Mouse (Mus musculus) kidney, postnatal 0 days (tissue): ENCODE measurements around the gene Tepsin. TPM values are rescaled to one million over a fixed set of nuclear protein-coding genes. Genes with fewer than 3 reads are reported as not detected.

Experiments used
- ATAC-seq: fragments of 200-750 bp; cut with Nextera tagmentation; replicated peaks from 2 replicates; pipeline ENCODE4 v1.8.0; 2017; ENCODE audit warnings: low read depth, moderate number of reproducible peaks, moderate TSS enrichment, moderate library complexity; ENCODE audit not compliant: low FRiP score
- DNase-seq: peaks from one replicate; pipeline ENCODE4 v3.0.0-alpha.2; 2016; ENCODE audit warnings: low spot score
- H3K27ac ChIP-seq: fragments of 300-500 bp; sonication (generic); 2 replicates; pipeline ENCODE4 v1.5.1; 2014; ENCODE audit warnings: mild to moderate bottlenecking
- H3K27me3 ChIP-seq: fragments of 300-500 bp; sonication (generic); 2 replicates; pipeline ENCODE4 v1.6.1; 2014; ENCODE audit warnings: low read length, mixed read lengths; ENCODE audit not compliant: insufficient read depth
- H3K36me3 ChIP-seq: fragments of 300-500 bp; sonication (generic); 2 replicates; pipeline ENCODE4 v1.6.1; 2014; ENCODE audit warnings: low read length, mixed read lengths; ENCODE audit not compliant: insufficient read depth
- H3K4me1 ChIP-seq: fragments of 300-500 bp; sonication (generic); replicated peaks from 2 replicates; pipeline ENCODE4 v1.6.1; 2014; ENCODE audit warnings: antibody characterized with exemption, low read length, mixed read lengths; ENCODE audit not compliant: insufficient read depth
- H3K4me2 ChIP-seq: fragments of 300-500 bp; sonication (generic); 2 replicates; pipeline ENCODE4 v1.6.1; 2014; ENCODE audit warnings: mild to moderate bottlenecking, low read length, moderate library complexity, mixed read lengths
- H3K4me3 ChIP-seq: fragments of 300-500 bp; sonication (generic); replicated peaks from 2 replicates; pipeline ENCODE4 v1.5.1; 2014; ENCODE audit warnings: low read depth, low read length
- H3K9ac ChIP-seq: fragments of 300-500 bp; sonication (generic); 2 replicates; pipeline ENCODE4 v1.6.1; 2014; ENCODE audit warnings: low read depth, low read length
- H3K9me3 ChIP-seq: fragments of 300-500 bp; sonication (generic); replicated peaks from 2 replicates; pipeline ENCODE4 v1.6.1; 2016; ENCODE audit warnings: low read length, inconsistent platforms, mixed read lengths
- CTCF ChIP-seq: IDR thresholded peaks from 2 replicates; pipeline ENCODE4 v1.5.1; 2016; ENCODE audit warnings: antibody characterized with exemption, low read depth, mild to moderate bottlenecking, moderate library complexity
- WGBS: fragments of 180-500 bp; shearing (Covaris S2); extraction: QIAGEN DNeasy Blood & Tissue Kit; methylation state at CpG from one replicate; pipeline ENCODE4 v1.1.7; 2014; 5-methylcytosine and 5-hydroxymethylcytosine counted together
- polyA plus RNA-seq: library from polyadenylated mRNA; unstranded; fragments of >200 nt; fragmentation: Nextera tagmentation; extraction: Ambion mirVana; gene quantifications from 2 replicates; pipeline ENCODE4 v1.2.1, GENCODE M21; 2015

Tepsin gene
- polyA plus RNA-seq, 1 experiment from 2014 or later = 10.8 TPM

DNA sequence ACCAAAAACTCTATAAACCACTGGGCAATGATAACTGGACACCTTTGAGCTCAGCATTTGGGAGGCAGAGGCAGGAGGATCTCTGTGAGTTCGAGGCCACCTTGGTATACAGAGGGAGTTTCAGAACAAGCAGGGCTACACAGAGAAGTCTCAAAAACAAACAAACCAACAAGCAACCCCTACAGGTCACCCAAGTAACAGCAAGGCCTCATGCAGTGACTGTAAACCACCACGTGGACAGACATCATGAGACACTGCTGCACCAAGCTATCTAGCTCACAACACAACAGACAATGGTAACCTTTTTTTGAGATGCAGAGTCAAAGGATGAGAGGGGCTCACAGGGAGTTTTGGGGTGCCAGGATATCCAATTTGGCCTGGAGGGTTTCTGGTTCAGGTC is 28.3 kb upstream of the Tepsin start:
- ATAC-seq = no peak
- 0 out of 2 replicates have a peak, but pooled peaks have one; percentile 13 for TF ChIP-seq CTCF
- H3K27me3 ChIP-seq = no peaks in the 10 kb centered on the region
- H3K36me3 ChIP-seq = peaks cover 51% of the 10 kb centered on the region
- H3K9me3 ChIP-seq = no peaks in the 10 kb centered on the region
- 85% methylated on average over 2 of the region's 2 CpGs for WGBS
- H3K4me1 ChIP-seq = no peaks in the 10 kb centered on the region
- H3K9ac ChIP-seq = no peak overlapping the region
- no peak overlapping the region for H3K27ac ChIP-seq
- no peak overlapping the region for H3K4me3 ChIP-seq
- DNase-seq = no peak
- H3K4me2 ChIP-seq = no peak overlapping the region

DNA sequence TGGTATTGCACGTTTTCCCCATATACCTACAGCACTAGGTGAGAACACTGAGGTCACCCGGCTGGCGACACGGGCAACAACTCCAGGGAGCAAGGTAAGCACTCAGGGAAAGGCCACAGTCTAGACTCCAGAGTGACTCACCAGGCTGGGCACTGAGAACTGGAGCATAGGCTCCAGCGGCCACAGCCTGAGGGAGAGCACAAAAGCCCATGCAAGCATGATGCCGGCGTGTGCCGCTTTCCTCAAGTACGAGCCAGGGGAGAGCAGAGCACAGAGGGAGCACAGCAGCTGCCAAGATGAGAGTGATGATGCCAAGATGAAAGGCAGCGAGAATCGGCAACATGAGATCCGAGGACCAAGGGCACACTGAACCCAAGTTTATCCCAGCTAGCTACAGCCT is 23.6 kb upstream of the Tepsin start:
- Histone ChIP-seq H3K4me2 (no peak overlapping the region), H3K4me3 (no peak overlapping the region), H3K36me3 (peaks cover 36% of the 10 kb centered on the region), H3K9ac (no peak overlapping the region), H3K9me3 (no peaks in the 10 kb centered on the region), H3K27ac (no peak overlapping the region), H3K4me1 (no peaks in the 10 kb centered on the region), H3K27me3 (no peaks in the 10 kb centered on the region)
- TF ChIP-seq CTCF = no peak
- DNase-seq (no peak), ATAC-seq (0 out of 2 replicates have a peak, but pooled peaks have one; percentile 47)
- WGBS = 70% methylated on average over 12 of the region's 12 CpGs

DNA sequence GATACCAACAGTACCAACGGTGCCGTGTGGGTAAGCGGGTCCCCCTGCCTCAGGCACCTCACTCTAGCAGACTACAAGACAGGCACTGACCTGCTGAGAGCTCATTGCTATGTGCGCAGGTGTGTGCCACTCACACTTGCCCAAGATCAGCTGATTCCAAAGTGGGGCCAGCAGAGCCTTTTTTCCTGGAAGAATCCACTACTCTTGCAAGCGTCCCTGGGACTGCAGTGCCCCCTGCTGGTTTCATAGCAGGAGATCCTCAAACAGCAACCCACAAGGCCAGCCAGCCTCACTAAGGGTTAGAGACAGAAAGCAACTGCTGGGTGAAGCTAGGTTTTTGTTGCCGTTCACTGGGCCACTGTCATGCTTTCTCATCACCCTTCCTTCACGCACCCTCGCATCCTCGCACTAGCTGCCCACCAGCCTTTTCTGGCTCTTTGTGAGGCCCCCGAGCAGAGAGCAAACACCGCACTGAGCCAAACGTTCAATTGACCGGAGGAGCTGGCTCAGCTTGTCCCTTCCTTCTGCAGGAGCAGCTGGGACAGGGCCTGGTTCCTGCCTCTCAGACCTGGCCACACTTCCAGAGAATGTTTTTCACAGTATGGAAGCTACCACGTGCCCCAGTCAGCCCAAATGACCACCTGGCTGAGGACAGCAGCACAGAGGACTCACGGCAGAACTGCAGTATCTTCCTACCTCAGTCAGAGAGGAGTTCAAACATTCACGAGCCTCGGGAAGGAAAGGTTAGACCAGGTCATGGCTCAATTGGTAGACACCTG is 22.3 kb upstream of the Tepsin start:
- 85% methylated on average over 17 of the region's 17 CpGs for WGBS
- H3K4me2 ChIP-seq = no peak overlapping the region
- ATAC-seq (peak; percentile 27; the same call in 1 of the 2 replicates), DNase-seq (peak; percentile 66)
- H3K36me3 ChIP-seq = peaks cover 43% of the 10 kb centered on the region; the same call in 1 of the 2 replicates
- H3K27me3 ChIP-seq = no peaks in the 10 kb centered on the region
- no peaks in the 10 kb centered on the region for H3K4me1 ChIP-seq
- H3K9me3 ChIP-seq = no peaks in the 10 kb centered on the region
- no peak overlapping the region for H3K4me3 ChIP-seq
- H3K27ac ChIP-seq = no peak overlapping the region
- peak; percentile 76 for TF ChIP-seq CTCF
- H3K9ac ChIP-seq = no peak overlapping the region

GRCm38 (mm10) chr11:120119936-120120541 is 21.5 kb upstream of the Tepsin start:
- H3K4me3 ChIP-seq = no peak overlapping the region
- H3K27me3 ChIP-seq = no peaks in the 10 kb centered on the region
- H3K4me1 ChIP-seq = no peaks in the 10 kb centered on the region
- H3K36me3 ChIP-seq = peaks cover 41% of the 10 kb centered on the region; the same call in 1 of the 2 replicates
- H3K9ac ChIP-seq = no peak overlapping the region
- ATAC-seq (no peak), DNase-seq (no peak)
- no peak overlapping the region for H3K27ac ChIP-seq
- H3K9me3 ChIP-seq = no peaks in the 10 kb centered on the region
- H3K4me2 ChIP-seq = no peak overlapping the region
- TF ChIP-seq CTCF = no peak
- 85% methylated on average over 10 of the region's 10 CpGs for WGBS

GRCm38 (mm10) chr11:120119108-120119507 is 20.6 kb upstream of the Tepsin start:
- WGBS = 92% methylated on average over 7 of the region's 7 CpGs
- H3K27ac ChIP-seq = no peak overlapping the region
- no peak for ATAC-seq
- no peak for DNase-seq
- H3K4me3 ChIP-seq = no peak overlapping the region
- no peaks in the 10 kb centered on the region for H3K4me1 ChIP-seq
- no peaks in the 10 kb centered on the region for H3K27me3 ChIP-seq
- no peaks in the 10 kb centered on the region for H3K9me3 ChIP-seq
- H3K9ac ChIP-seq = no peak overlapping the region
- TF ChIP-seq CTCF = no peak
- peaks cover 41% of the 10 kb centered on the region; the same call in 1 of the 2 replicates for H3K36me3 ChIP-seq
- no peak overlapping the region for H3K4me2 ChIP-seq

DNA sequence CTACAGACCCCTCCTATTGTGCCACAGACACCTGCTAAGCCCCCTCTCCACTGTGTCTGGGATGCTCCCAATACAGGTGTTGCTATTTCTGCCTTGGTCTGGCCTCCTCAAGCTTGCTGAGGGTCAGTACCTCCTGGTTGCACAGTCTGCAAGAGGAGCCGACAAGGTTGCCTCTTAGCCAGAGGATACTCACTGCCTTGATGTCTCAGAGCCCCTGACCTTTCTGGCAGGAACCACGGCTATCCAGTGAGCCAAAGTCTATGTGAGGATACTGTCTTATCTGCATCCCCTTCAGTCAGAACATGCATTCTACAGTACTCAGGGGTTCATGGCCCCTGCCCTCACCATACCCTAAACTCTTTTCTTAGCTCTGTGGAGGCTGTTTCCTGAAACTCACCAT is 19.1 kb upstream of the Tepsin start:
- H3K27ac ChIP-seq = no peak overlapping the region
- no peak overlapping the region for H3K4me3 ChIP-seq
- H3K4me1 ChIP-seq = no peaks in the 10 kb centered on the region
- DNase-seq (no peak), ATAC-seq (no peak)
- no peaks in the 10 kb centered on the region for H3K27me3 ChIP-seq
- H3K4me2 ChIP-seq = no peak overlapping the region
- WGBS = 93% methylated on average over 2 of the region's 2 CpGs
- peaks cover 40% of the 10 kb centered on the region for H3K36me3 ChIP-seq
- no peak for TF ChIP-seq CTCF
- H3K9me3 ChIP-seq = no peaks in the 10 kb centered on the region
- H3K9ac ChIP-seq = no peak overlapping the region
